Mouse (Mus musculus) R1 (cell line): Measurements from ENCODE around the gene Upk2.
"Not testable (repeated sequence)": the region's sequence is repeated elsewhere in the genome, so short reads cannot be mapped to it uniquely, and the experiment has no call there.

Experiments used
- DNase-seq: peaks from one replicate; pipeline ENCODE4 v3.0.0-alpha.2; 2018; ENCODE audit warnings: low read depth, low spot score

Upk2 gene

DNA sequence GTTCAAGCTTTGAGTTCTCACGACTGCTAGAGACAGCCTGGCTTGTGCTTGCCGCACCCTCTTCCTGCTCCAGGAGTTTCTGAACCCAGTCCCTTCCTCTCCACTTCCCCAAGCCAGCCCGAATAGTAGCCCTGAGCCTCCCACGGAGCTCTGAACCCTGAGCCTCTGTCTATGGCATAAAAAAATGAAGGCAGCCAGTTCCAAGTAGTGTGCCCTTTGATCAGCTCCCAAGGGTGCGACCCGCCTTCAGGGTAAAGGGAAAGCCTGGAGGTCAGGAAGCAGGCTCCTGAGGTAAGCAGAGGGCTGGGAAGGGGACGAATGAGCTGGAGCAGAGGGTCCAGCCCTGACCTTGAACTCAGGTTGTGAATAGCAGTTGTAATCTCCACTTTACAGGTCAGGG is 13.4 kb upstream of the Upk2 start:
- no peak for DNase-seq

DNA sequence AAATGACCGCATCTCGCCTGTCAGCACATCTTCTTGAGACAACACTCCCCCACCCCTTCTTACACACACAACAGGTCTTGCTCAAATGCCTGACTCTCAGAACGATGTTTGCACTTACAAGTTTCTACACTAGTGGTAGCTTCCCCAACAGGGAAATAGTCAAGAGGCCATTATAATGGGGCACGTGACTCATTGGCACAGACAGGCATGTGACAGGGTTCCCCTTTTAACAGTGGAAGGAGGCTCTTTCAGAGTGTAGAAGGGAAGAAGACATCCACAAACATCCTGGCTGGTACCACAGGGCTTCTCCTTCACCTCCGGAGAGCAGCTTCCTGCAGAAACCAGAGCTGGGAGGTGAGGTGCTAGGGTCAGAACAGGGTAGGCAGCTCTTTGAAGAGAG is 7.2 kb upstream of the Upk2 start:
- DNase-seq = no peak

GRCm38 (mm10) chr9:44457035-44457742 is 2.4 kb upstream of the Upk2 start:
- DNase-seq = peak; percentile 85

DNA sequence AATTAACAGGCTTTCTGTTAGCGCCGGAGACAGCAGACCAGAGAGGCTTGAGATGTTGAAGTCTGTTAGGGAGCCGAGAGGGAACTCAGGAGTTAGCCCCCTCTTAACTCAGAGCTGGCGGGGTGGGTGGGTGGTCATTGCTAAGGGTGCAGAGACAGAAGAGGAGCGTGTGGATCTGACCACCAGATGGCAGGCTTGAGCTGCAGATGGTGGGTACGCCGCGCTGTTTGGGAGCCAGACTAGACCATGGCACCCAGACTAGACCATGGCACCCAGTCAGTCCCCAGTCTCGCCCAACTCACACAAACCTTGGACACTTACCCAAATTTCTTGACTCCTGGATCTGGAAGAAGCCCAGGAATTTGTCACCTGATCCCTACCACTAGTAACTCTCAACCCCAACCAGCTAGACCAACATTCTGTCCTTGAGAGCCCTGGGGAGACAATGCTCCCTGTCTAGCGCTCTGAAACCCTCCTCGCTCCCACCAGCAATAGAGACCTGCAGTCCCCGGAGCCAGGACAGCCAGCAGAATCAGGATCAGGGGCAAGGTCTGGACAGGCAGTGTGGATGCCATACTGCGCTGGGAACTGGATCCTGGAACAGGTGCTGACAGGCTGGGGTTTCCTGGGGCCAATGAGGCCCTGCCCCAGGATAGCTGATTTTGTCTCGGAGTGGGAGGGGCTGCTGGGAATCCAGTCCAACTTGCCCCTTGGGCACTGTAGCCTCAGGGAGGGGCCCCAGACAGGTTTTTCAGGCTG is 465 bp downstream of the Upk2 start:
- peak; percentile 85 for DNase-seq

DNA sequence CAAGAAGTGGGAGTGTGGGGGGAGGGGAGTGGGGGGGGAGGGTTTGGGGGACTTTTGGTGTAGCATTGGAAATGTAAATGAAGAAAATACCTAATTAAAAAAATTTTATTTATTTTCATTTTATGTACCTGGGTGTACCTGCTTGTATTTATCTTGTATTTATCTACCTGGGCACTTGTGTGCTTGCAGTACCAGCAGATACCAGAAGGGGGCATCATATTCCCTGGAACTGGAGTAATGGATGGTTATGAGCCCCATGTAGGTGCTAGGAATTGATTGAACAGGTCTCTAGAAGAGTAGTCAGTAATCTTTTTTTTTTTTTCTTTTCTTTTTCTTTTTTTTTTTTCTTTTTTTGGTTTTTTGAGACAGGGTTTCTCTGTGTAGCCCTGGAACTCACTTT is 4.4 kb downstream of the Upk2 start:
- DNase-seq = peak; percentile 78

DNA sequence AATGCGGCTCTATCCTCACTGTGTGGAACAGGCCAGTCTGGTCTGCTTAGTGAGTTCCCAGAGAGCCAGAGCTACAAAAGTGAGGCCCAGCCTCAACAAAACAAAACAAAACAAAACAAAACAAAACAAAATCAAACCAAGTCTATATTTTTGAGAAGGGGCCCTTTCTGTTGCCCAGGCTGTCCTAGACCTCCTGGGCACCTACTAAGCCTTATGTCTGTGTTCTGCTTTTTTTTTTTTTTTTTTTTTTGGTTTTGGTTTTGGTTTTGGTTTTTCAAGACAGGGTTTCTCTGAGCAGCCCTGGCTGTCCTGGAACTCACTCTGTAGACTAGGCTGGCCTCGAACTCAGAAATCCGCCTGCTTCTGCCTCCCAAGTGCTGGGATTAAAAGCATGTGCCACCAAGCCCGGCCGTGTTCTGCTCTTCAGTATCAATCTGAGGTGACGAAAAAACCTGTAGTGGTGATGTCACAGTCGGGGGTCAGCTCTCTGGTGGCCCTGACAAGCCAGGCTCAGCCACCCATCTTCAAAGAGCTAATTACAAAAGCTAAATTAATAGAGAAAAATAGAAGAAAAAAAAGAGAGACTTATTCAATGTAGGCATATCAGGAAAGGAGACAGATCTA is 10.3 kb downstream of the Upk2 start:
- DNase-seq = not testable (repeated sequence)

DNA sequence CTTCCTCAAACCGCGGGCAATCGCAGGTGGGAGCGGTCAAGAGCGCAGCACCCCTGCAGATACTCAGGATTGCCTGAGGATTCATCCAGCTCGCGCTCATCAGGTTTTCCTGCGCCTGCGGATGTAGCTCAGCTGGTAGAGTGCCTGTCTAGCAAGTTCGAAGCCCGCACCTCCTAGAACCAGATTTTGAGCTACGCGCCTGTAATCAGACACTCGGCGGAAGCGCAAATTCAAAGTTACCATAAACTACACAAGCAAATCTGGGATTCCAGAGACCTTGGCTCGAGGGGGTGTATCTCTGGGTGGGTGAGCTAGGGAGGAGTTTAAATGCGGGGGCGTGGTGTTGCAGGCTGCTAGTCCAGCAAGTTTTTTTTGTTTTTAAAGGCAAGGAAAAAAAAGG is 13.8 kb downstream of the Upk2 start, which contains the start of gene Foxr1:
Gene Foxr1 (minus strand): TSS at position 176 of the 400 bp plus-strand sequence.
- DNase-seq = peak; percentile 91

GRCm38 (mm10) chr9:44435747-44436146 is 19.0 kb downstream of the Upk2 start:
- DNase-seq = no peak

GRCm38 (mm10) chr9:44432577-44433185 is 22.1 kb downstream of the Upk2 start:
- DNase-seq = no peak

DNA sequence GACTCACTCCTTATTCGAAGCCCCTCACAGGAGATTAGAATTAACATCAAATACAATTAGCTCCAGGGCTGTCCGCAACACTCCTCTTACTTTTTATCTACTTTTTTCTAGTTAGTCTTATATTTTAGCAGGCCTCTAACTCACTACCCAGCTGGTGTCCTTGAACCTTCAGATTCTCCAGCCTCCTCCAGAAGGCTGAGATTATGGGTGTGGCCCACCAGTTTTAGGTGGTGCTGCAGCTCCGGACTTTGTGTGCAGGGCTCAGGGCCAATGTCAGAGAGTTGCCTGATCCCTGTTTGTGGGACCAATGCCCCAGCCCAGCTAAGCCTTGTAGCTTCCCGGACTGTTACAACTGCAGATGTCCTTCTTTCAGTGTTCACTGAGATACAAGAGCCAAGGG is 31.2 kb downstream of the Upk2 start:
- peak; percentile 58 for DNase-seq

- peak; percentile 90 for DNase-seq
Observed at GRCm38 (mm10) chr9:44420280-44420898, 34.4 kb downstream of the Upk2 start.

DNA sequence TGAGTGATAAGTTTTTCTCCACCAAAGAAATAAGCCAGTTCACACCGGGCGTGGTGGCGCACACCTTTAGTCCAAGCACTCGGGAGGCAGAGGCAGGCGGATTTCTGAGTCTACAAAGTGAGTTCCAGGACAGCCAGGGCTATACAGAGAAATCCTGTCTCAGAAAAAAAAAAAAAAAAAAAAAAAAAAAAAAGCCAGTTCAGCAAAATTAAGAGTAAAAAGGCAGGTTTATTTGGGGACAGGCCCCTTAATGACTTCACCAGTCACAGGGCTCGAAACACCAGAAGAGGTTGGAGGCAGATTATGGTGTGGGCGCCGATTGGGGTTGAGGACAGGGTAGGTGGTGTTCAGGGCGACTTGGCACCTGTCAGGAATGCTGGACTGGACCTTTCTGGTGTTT is 35.0 kb downstream of the Upk2 start:
- DNase-seq = not testable (repeated sequence)

DNA sequence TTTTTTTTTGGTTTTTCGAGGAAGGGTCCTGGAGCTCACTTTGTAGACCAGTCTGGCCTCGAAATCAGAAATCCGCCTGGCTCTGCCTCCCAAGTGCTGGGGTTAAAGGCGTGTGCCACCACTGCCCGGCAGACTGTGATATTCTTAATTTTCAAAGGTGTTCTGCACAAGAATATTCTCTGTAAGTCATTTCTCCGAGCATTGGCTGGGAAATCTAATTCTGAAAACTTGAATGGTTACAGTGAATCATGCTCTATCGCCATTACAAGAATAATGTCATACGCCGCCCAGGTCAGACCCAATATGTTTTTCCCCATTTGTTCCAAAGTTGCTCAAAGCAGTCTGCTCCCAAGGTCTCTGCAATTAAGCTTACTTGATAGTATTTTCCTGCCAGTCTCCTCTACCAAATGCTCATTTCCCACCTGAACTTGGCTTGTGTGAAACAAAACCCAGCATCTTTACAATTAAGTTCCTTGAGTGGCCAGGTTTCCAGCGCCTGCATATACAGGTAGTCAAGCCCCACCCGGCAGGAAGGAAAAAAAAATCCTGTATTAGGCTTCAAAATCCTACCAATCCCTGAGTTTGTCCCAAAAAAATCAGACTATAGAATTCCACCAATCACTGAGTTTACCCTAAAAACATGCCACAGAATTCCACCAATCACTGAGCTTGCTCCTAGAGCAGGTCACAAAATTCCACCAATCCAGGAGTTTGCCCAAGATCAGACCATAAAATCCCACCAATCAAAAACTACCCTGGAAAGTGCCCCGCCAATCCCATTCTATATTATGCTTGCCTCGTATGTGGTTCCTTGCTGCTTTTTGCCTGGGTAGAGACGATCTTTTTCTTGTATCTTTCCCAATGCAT is 36.0 kb downstream of the Upk2 start, which contains the start of gene Ccdc84:
Gene Ccdc84 (minus strand): TSS at position 51 of the 867 bp plus-strand sequence.
- DNase-seq = peak; percentile 97

DNA sequence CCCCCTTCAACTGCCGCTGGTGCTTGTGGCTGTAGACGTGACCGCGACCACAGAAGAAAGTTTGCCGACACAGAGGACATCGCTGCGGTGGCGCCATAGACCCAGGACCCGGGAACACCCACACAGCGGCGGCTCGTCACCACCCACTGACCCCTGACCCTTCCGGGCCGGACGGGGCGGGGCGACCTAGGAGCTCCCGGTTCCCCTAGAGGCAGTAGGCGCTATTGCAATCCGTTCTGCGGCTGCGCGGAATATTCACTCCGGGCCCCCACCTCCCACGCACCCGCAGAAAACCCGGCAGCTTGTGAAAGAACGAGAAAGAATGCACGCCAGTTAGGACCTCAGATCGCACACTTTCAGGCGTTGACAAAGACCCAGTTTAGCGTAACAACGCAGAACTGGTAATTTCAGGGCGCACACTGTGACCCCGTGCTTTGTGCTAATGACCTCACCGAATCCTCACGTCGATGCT is 36.8 kb downstream of the Upk2 start:
- DNase-seq = peak; percentile 93

DNA sequence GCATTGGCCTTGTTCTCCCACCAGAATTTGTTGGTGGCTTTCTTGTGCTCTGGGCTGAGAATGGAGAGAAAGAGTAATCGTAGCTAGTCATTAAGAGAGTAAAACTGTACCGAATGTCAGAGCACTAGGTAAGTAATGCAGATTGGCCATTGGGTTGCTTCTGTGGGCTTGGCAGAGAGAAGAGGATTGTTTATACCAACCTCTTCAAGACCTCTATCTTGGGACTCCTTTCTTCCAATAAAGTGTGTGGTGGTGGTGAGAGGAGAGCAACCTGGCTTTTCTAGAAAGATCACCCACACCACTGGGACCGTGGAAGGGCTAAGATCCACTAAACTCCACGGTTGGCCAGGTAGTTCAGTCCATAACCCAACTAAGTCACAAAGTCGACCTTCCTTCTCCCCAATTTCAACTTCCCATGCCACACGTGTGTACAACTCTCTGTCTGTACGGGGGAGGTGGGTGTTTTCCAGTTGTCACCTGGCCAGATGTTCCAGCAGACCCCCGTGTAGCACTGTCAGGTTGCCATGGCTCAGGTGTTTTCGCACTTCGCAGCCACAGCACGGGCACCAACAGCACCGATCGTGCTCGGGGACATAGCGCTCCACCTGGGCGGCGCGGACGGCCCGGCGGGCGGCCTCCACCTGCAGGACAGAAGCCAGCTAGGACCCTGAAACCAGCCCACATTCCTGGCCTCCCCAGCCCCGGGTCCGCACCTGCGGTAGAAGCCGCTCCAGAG is 37.5 kb downstream of the Upk2 start:
- no peak for DNase-seq

GRCm38 (mm10) chr9:44412781-44413180 is 42.0 kb downstream of the Upk2 start:
- DNase-seq = no peak

GRCm38 (mm10) chr9:44412306-44412705 is 42.5 kb downstream of the Upk2 start:
- no peak for DNase-seq

DNA sequence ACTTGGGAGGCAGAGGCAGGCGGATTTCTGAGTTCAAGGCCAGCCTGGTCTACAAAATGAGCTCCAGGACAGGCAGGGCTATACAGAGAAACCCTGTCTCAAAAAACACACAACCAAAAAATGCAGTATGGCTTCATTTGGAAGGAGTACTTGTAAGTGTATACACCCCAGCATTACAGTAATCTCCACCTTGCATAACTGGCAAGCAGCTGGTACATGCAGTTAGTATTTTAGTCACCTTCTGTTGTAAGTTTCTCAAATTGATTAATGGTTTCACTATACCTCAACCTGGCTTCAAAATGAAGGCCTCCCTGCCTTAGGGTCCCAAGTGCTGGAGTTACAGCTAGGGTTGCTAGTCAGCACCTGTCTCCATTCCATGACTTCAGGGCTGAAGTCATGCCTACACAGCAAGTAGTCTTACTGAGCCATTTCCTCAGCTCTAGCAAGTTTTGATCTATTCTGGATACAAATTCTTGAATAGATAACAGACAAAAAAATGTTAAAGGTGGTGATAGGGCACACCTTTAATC is 43.1 kb downstream of the Upk2 start:
- DNase-seq = no peak

GRCm38 (mm10) chr9:44410647-44411336 is 44.0 kb downstream of the Upk2 start:
- DNase-seq = peak; percentile 79
